Mouse (Mus musculus): ENCODE measurements around the gene Ccnd1.

DNA sequence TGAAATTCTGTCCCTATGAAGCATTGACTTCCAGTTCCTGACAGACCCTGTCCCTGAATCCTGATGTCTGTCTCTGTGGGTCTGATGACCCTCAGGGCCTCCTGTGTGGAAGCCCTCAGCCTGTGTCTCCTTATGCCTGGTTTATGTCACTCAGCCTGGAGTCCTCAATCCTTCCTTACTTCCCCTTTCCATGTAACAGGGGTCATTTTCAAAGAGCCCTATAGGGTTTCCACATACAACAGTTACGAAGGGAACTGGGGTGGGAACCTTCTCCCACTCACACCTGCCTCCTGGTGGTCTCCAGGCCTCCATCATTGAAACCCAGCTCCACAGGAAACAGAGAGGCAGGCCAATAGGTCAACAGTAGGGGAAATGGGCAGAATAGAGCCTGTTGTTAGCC lies 45.4 kb upstream of the Ccnd1 start:
- no peak for TF ChIP-seq POLR2A (IDR thresholded peaks at IDR 0.05; ENCODE audit: insufficient read depth, low read depth, low read length)
- no peak for TF ChIP-seq CTCF (IDR thresholded peaks at IDR 0.05; ENCODE audit: insufficient read depth, low read depth, low read length)

Measured in olfactory bulb, adult 2 months (tissue).